Mouse (Mus musculus): Measurements from ENCODE around the gene Por. TPM values are rescaled to one million over a fixed set of nuclear protein-coding genes. Genes with fewer than 3 reads are reported as not detected.

Por gene
- polyA plus RNA-seq, 1 experiment from 2014 or later, result 45.0 TPM

- no peak overlapping the region for H3K4me3 ChIP-seq
- H3K4me1 ChIP-seq (replicated peaks), result peaks cover 5% of the 10 kb centered on the region; the same call in 1 of the 2 replicates
- 70% methylated on average over 3 of the region's 3 CpGs for WGBS
- H3K9me3 ChIP-seq (replicated peaks), result no peaks in the 10 kb centered on the region
- H3K27me3 ChIP-seq, result peaks cover 9% of the 10 kb centered on the region; the same call in 1 of the 2 replicates
- H3K27ac ChIP-seq, result no peak overlapping the region
- H3K4me2 ChIP-seq, result no peak overlapping the region
- no peak for ATAC-seq (replicated peaks; ENCODE audit: insufficient number of reproducible peaks, insufficient read depth, low FRiP score, low read depth)
- no peaks in the 10 kb centered on the region for H3K36me3 ChIP-seq
- no peak overlapping the region for H3K9ac ChIP-seq
Measured at GRCm38 (mm10) chr5:135676696-135677095, 6.9 kb downstream of the Por start.

DNA sequence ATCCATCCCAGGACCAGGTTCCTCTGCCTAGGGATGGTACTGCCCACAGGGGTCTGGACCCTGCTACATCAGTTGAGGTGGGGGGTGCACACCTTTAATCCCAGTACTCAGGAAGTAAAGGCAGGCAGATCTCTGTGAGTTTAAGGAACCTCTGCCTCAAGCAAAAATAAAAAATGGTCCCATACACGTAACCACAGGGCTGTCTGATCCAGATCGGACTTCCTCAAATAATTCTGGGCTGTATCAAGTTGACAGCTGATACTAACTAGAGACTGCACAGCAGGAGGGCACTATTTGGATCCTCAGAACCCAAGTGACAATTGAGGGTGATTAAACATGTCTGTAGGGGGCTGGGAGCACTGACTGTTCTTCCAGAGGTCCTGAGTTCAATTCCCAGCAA is 7.4 kb downstream of the Por start:
- ATAC-seq (replicated peaks; ENCODE audit: insufficient number of reproducible peaks, insufficient read depth, low FRiP score, low read depth), result no peak
- H3K27ac ChIP-seq, result no peak overlapping the region
- peaks cover 5% of the 10 kb centered on the region; the same call in 1 of the 2 replicates for H3K4me1 ChIP-seq (replicated peaks)
- H3K9ac ChIP-seq, result no peak overlapping the region
- 61% methylated on average over 2 of the region's 2 CpGs for WGBS
- no peaks in the 10 kb centered on the region for H3K36me3 ChIP-seq
- no peak overlapping the region for H3K4me3 ChIP-seq
- no peak overlapping the region for H3K4me2 ChIP-seq
- H3K9me3 ChIP-seq (replicated peaks), result no peaks in the 10 kb centered on the region
- H3K27me3 ChIP-seq, result peaks cover 9% of the 10 kb centered on the region; the same call in 1 of the 2 replicates

- Histone ChIP-seq H3K4me3 (no peak overlapping the region), H3K27me3 (peaks cover 9% of the 10 kb centered on the region; the same call in 1 of the 2 replicates), H3K9me3 (replicated peaks) (no peaks in the 10 kb centered on the region), H3K4me2 (no peak overlapping the region), H3K9ac (no peak overlapping the region), H3K36me3 (no peaks in the 10 kb centered on the region), H3K4me1 (replicated peaks) (peaks cover 5% of the 10 kb centered on the region; the same call in 1 of the 2 replicates), H3K27ac (no peak overlapping the region)
- ATAC-seq (replicated peaks; ENCODE audit: insufficient number of reproducible peaks, insufficient read depth, low FRiP score, low read depth), result no peak
- WGBS, result 81% methylated on average over 6 of the region's 6 CpGs
Measured at GRCm38 (mm10) chr5:135678481-135678880, 8.6 kb downstream of the Por start.

- H3K4me3 ChIP-seq, result no peak overlapping the region
- no peaks in the 10 kb centered on the region for H3K36me3 ChIP-seq
- 79% methylated on average over 6 of the region's 6 CpGs for WGBS
- no peaks in the 10 kb centered on the region for H3K27me3 ChIP-seq
- H3K9ac ChIP-seq, result no peak overlapping the region
- ATAC-seq (replicated peaks; ENCODE audit: insufficient number of reproducible peaks, insufficient read depth, low FRiP score, low read depth), result no peak
- H3K27ac ChIP-seq, result no peak overlapping the region
- no peaks in the 10 kb centered on the region for H3K9me3 ChIP-seq (replicated peaks)
- H3K4me1 ChIP-seq (replicated peaks), result no peaks in the 10 kb centered on the region
- no peak overlapping the region for H3K4me2 ChIP-seq
Measured at GRCm38 (mm10) chr5:135680967-135681545, 11.2 kb downstream of the Por start.

DNA sequence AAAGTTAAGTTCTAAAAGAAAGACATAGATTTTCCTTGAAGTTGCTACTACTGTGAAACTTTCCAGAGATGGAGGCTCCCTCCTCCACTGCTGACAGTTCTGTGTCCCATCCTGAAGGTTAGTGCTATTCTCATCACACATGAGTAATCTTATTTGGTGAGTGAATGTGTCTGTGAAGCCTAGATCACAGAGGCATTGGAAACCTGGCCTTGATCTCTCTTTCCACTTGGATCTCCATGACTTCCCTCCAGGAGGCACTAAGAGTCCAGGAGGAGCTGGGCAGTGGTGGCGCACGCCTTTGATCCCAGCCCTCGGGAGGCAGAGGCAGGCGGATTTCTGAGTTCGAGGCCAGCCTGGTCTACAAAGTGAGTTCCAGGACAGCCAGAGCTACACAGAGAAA is 12.2 kb downstream of the Por start:
- H3K36me3 ChIP-seq, result no peaks in the 10 kb centered on the region
- no peak overlapping the region for H3K4me3 ChIP-seq
- H3K27ac ChIP-seq, result no peak overlapping the region
- no peaks in the 10 kb centered on the region for H3K4me1 ChIP-seq (replicated peaks)
- no peak overlapping the region for H3K4me2 ChIP-seq
- ATAC-seq (replicated peaks; ENCODE audit: insufficient number of reproducible peaks, insufficient read depth, low FRiP score, low read depth), result no peak
- H3K27me3 ChIP-seq, result no peaks in the 10 kb centered on the region
- no peaks in the 10 kb centered on the region for H3K9me3 ChIP-seq (replicated peaks)
- no peak overlapping the region for H3K9ac ChIP-seq
- WGBS, result 84% methylated on average over 5 of the region's 5 CpGs

DNA sequence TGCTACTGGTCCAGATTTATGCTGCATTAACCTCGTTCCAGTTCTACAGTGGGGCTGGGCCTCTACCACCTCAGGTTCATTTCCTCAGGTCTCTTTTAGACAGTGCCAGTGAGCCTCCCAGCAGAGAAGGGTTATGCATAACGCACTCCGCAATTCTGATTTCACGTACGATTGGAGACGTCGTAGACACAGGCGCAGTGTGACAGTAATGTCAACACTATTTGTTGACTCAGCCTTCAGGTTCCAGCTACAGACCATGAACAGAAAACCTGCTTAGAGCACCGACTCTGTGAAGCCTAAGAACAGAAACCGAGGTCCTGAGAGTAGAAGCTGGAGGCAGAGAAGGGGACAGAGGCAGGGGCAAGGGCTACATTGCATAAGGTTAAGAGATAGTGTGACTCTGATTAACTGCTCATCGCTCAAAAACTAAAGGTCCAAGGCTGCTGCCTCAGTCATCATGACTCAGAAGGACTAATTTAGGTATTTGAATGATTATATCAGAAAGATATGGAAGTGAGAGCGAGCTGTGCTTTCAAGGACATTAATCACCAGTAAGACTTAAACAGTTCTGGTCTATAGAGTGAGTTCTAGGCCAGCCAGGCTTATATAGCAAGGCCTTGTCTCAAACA is 13.2 kb downstream of the Por start:
- Histone ChIP-seq H3K9me3 (replicated peaks) (no peaks in the 10 kb centered on the region), H3K4me1 (replicated peaks) (peaks cover 3% of the 10 kb centered on the region), H3K36me3 (no peaks in the 10 kb centered on the region), H3K27me3 (no peaks in the 10 kb centered on the region), H3K27ac (no peak overlapping the region), H3K9ac (no peak overlapping the region), H3K4me3 (no peak overlapping the region), H3K4me2 (no peak overlapping the region)
- ATAC-seq (replicated peaks; ENCODE audit: insufficient number of reproducible peaks, insufficient read depth, low FRiP score, low read depth), result no peak
- WGBS, result 69% methylated on average over 12 of the region's 12 CpGs

DNA sequence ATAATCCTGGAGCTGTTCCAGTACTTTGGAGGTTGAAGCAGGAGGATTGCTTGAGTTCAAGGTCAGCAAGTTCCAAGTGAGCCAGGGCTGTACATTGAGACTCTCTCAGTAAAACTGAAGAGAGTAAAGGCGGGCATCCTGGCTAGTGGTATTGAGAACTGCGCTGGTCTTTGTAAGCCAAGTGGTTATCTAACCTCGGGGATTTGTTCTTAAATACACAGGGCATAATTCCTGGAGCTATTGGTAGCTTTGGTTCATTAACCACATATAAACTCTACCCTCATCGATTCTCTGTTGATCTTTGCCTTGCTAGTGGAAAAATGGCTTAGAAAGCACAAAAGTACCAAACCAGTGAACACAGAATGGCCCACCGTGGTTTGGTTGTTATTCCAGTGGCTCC is 20.6 kb downstream of the Por start:
- Histone ChIP-seq H3K27ac (no peak overlapping the region), H3K4me1 (replicated peaks) (peaks cover 29% of the 10 kb centered on the region), H3K36me3 (no peaks in the 10 kb centered on the region), H3K4me2 (peak overlapping the region; percentile 91), H3K27me3 (no peaks in the 10 kb centered on the region), H3K9me3 (replicated peaks) (no peaks in the 10 kb centered on the region), H3K4me3 (peak overlapping the region; percentile 85), H3K9ac (peak overlapping the region; percentile 83; the same call in 1 of the 2 replicates)
- 85% methylated on average over 5 of the region's 5 CpGs for WGBS
- no peak for ATAC-seq (replicated peaks; ENCODE audit: insufficient number of reproducible peaks, insufficient read depth, low FRiP score, low read depth)

GRCm38 (mm10) chr5:135691266-135691665 is 21.4 kb downstream of the Por start:
- no peak for ATAC-seq (replicated peaks; ENCODE audit: insufficient number of reproducible peaks, insufficient read depth, low FRiP score, low read depth)

GRCm38 (mm10) chr5:135693281-135693853 is 23.5 kb downstream of the Por start:
- no peaks in the 10 kb centered on the region for H3K9me3 ChIP-seq (replicated peaks)
- 94% methylated on average over 5 of the region's 5 CpGs for WGBS
- H3K9ac ChIP-seq, result no peak overlapping the region
- no peak overlapping the region for H3K4me2 ChIP-seq
- no peak overlapping the region for H3K27ac ChIP-seq
- peaks cover 27% of the 10 kb centered on the region for H3K4me1 ChIP-seq (replicated peaks)
- H3K4me3 ChIP-seq, result no peak overlapping the region
- ATAC-seq (replicated peaks; ENCODE audit: insufficient number of reproducible peaks, insufficient read depth, low FRiP score, low read depth), result no peak
- H3K27me3 ChIP-seq, result no peaks in the 10 kb centered on the region
- H3K36me3 ChIP-seq, result no peaks in the 10 kb centered on the region

More at GRCm38 (mm10) chr5:135691266-135691665, 21.4 kb downstream of the Por start:
- Histone ChIP-seq H3K9ac (no peak overlapping the region), H3K4me1 (replicated peaks) (peaks cover 29% of the 10 kb centered on the region), H3K27ac (no peak overlapping the region), H3K36me3 (no peaks in the 10 kb centered on the region), H3K9me3 (replicated peaks) (no peaks in the 10 kb centered on the region), H3K4me2 (no peak overlapping the region), H3K27me3 (no peaks in the 10 kb centered on the region), H3K4me3 (no peak overlapping the region)
- 76% methylated on average over 4 of the region's 4 CpGs for WGBS

GRCm38 (mm10) chr5:135695277-135695721 is 25.5 kb downstream of the Por start:
- no peak overlapping the region for H3K27ac ChIP-seq
- peaks cover 16% of the 10 kb centered on the region for H3K4me1 ChIP-seq (replicated peaks)
- WGBS, result 67% methylated on average over 7 of the region's 7 CpGs
- no peak overlapping the region for H3K9ac ChIP-seq
- ATAC-seq (replicated peaks; ENCODE audit: insufficient number of reproducible peaks, insufficient read depth, low FRiP score, low read depth), result no peak
- no peaks in the 10 kb centered on the region for H3K27me3 ChIP-seq
- H3K4me2 ChIP-seq, result no peak overlapping the region
- H3K4me3 ChIP-seq, result no peak overlapping the region
- no peaks in the 10 kb centered on the region; the same call in 1 of the 2 replicates for H3K36me3 ChIP-seq
- no peaks in the 10 kb centered on the region for H3K9me3 ChIP-seq (replicated peaks)

DNA sequence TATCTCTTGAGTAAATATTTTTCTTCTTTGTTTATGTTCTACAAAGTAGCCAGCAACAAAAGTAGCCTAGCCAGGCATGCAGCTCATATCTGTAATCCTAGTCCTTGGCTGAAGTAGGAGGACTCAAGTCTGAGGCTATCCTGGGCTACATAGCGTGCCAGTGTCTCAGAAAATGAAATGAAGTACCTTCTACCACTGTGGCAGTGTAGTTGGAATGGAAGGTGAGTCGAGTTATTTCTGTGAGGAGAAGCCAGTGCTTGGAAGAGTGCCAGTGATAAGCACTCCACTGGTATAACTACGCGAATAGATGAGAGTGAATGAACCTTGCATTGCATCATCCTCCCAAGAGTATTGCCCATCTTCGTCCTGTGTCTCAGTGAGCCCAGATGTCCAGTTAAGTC is 27.9 kb downstream of the Por start:
- 45% methylated on average over 5 of the region's 5 CpGs for WGBS
- Histone ChIP-seq H3K4me3 (no peak overlapping the region), H3K9ac (no peak overlapping the region), H3K4me1 (replicated peaks) (peaks cover 27% of the 10 kb centered on the region), H3K9me3 (replicated peaks) (no peaks in the 10 kb centered on the region), H3K4me2 (no peak overlapping the region), H3K27ac (no peak overlapping the region), H3K27me3 (no peaks in the 10 kb centered on the region), H3K36me3 (no peaks in the 10 kb centered on the region; the same call in 1 of the 2 replicates)
- no peak for ATAC-seq (replicated peaks; ENCODE audit: insufficient number of reproducible peaks, insufficient read depth, low FRiP score, low read depth)
